Mouse (Mus musculus): ENCODE measurements around the gene Gorasp2. TPM values are rescaled to one million over a fixed set of nuclear protein-coding genes. Genes with fewer than 3 reads are reported as not detected.
A peak's percentile ranks its signal among the peaks of the same experiment; 100 is the strongest.

The Gorasp2 gene
- polyA plus RNA-seq, 1 experiment from 2014 or later, result 84.3 TPM

DNA sequence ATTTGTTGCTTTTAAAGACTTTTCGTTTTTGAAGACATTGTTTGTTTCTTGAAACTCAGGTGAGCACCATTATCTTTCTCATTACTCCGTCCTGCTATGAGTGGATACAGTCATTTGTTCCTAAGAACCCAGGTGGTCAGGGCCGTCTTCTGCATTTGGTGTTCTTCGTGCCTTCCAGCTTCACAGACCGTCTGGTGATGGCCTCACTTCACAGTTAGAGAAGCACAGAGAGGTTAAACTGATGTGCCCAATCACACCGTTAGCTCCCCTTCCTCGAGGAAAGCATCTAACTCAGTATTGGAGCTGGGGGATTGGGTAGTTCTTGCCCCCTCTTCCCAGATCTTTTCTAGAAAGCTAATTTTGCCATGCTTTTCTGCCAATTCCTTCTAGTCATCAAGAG, 5.6 kb downstream of the Gorasp2 start:
- no peak for ATAC-seq
- H3K4me1 ChIP-seq, result peaks cover 54% of the 10 kb centered on the region
- no peak overlapping the region for H3K9ac ChIP-seq
- peaks cover 7% of the 10 kb centered on the region; the same call in 1 of the 2 replicates for H3K36me3 ChIP-seq
- no peak overlapping the region for H3K4me2 ChIP-seq
- H3K27ac ChIP-seq, result no peak overlapping the region
- H3K4me3 ChIP-seq, result no peak overlapping the region
- WGBS (ENCODE audit: insufficient replicate concordance), result 78% methylated on average over 7 of the region's 7 CpGs
- no peaks in the 10 kb centered on the region for H3K9me3 ChIP-seq (replicated peaks)
- no peaks in the 10 kb centered on the region for H3K27me3 ChIP-seq (replicated peaks)

DNA sequence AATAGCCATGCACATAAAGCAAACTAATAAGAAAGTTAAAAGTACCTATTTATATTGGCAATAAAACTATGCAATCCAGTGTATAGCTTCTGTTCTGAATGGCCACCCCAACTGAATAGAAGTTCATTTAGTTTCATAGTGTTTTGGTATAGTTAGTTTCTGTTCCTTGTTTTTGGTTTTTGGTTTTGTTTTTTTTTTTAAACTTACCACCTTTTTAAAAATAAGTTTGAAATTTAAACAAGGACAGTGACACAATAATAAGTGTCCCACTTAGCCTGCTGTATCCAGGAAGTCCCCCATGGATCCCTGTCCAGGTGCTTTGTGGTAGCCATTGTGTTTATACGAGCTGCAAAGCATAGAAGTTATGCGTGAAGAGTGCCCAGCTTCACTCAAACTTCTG, 7.9 kb downstream of the Gorasp2 start:
- Histone ChIP-seq H3K4me3 (no peak overlapping the region), H3K4me1 (peaks cover 32% of the 10 kb centered on the region), H3K27ac (no peak overlapping the region), H3K36me3 (peaks cover 7% of the 10 kb centered on the region; the same call in 1 of the 2 replicates), H3K9me3 (replicated peaks) (no peaks in the 10 kb centered on the region), H3K27me3 (replicated peaks) (no peaks in the 10 kb centered on the region), H3K4me2 (no peak overlapping the region), H3K9ac (no peak overlapping the region)
- ATAC-seq, result no peak
- WGBS (ENCODE audit: insufficient replicate concordance), result 87% methylated on average over 2 of the region's 2 CpGs

DNA sequence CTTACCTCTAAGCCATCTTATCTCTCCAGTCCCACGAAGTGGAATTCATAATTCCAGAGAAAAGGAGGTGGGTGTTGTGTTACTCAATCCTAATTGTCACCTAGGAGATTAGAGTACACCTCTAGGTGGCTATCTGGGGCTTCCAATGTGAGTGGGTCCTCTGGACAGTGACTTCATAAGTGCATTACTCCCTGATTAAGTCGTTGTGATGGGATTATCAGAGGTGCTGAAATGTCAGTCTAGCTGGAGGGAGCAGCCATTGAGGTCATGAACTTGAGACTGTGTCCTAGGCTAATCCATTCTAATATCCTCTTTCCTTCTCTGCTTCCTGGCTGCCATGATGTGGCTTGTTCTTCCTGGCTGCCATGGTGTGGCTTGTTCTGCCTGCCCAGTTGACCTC, 8.5 kb downstream of the Gorasp2 start:
- no peak overlapping the region for H3K27ac ChIP-seq
- H3K9me3 ChIP-seq (replicated peaks), result no peaks in the 10 kb centered on the region
- no peaks in the 10 kb centered on the region for H3K27me3 ChIP-seq (replicated peaks)
- peaks cover 7% of the 10 kb centered on the region; the same call in 1 of the 2 replicates for H3K36me3 ChIP-seq
- ATAC-seq, result no peak
- 33% methylated on average over 2 of the region's 2 CpGs for WGBS (ENCODE audit: insufficient replicate concordance)
- H3K4me2 ChIP-seq, result no peak overlapping the region
- no peak overlapping the region for H3K4me3 ChIP-seq
- peaks cover 30% of the 10 kb centered on the region for H3K4me1 ChIP-seq
- H3K9ac ChIP-seq, result no peak overlapping the region

DNA sequence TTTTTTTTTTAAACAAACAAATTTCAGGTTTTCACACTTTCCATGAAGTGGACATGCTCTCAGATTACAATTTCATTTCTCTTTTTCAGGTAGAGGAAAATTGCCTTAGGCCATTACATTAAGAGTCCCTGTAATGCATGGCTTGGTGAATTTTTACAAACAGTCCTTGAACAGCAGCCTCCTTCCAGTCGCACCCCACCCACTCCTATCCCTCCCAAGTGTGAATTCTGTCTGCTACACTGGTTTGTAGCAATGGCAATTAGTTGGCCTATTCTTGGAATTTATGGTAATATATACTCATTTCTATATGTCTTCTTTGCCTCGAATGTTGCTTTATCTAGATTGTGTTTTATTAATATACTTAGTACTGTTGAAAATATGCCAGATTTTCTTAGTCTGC, 11.1 kb downstream of the Gorasp2 start:
- no peak for ATAC-seq

DNA sequence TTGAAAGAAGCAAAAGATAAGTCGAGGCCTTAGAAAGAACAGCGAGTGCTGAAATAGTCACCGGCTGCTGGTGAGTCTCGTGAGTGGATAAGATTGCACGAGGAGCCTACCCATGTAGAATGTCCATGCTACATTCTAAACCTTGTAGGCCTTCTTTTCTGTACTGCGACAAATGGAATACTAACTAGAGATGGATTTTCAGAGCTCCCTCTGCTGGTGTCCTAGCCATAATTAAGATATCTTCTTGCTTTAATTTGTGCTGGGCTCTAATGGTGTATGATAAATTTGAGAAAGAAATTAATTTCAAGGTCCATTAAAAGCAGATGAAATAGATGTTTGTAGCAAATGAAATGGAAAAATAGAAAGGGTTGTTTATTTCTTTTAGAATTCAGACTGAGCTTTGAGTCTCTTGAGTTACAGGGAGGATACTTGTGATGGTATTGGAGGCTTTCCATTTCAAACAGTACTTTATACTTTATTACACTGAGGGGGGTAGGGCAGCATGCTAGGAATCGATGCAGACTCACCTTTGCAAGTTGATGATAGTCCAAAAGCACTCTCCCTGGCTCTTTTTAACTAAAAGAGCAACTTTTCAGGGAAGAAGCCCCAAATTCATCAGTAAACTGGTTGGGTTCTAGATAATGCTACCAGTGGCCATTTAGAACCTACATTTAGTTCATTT, 12.2 kb downstream of the Gorasp2 start:
- peaks cover 15% of the 10 kb centered on the region for H3K36me3 ChIP-seq
- 66% methylated on average over 7 of the region's 7 CpGs for WGBS (ENCODE audit: insufficient replicate concordance)
- H3K27me3 ChIP-seq (replicated peaks), result no peaks in the 10 kb centered on the region
- no peak overlapping the region for H3K4me3 ChIP-seq
- no peak overlapping the region for H3K9ac ChIP-seq
- H3K27ac ChIP-seq, result no peak overlapping the region
- no peak for ATAC-seq
- H3K4me2 ChIP-seq, result no peak overlapping the region
- peaks cover 2% of the 10 kb centered on the region for H3K4me1 ChIP-seq
- H3K9me3 ChIP-seq (replicated peaks), result no peaks in the 10 kb centered on the region

More for the DNA sequence above, 11.1 kb downstream of the Gorasp2 start:
- WGBS (ENCODE audit: insufficient replicate concordance), result 74% methylated on average over 2 of the region's 2 CpGs
- no peak overlapping the region for H3K4me3 ChIP-seq
- H3K9ac ChIP-seq, result no peak overlapping the region
- H3K9me3 ChIP-seq (replicated peaks), result no peaks in the 10 kb centered on the region
- peaks cover 12% of the 10 kb centered on the region for H3K4me1 ChIP-seq
- no peak overlapping the region for H3K4me2 ChIP-seq
- peaks cover 7% of the 10 kb centered on the region for H3K36me3 ChIP-seq
- H3K27me3 ChIP-seq (replicated peaks), result no peaks in the 10 kb centered on the region
- no peak overlapping the region for H3K27ac ChIP-seq

DNA sequence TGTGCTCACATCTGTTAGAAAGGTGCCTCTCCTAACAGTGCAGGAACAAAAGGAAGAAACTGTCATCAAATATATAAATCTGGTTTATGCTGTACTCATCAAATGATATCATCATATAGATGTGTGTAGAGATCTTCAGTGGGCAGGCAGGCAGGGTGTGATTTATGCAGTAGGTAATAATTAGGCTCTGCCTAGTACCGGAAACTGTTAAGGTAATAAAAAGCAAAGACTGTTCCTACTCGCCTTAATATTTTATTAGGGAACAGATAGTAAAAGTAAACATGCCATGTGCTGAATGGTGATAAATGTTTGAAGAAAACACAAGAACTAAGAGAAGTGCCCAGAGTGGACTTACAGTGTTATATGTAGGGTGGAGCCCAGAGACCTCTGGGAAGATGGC, 20.9 kb downstream of the Gorasp2 start:
- Histone ChIP-seq H3K4me3 (no peak overlapping the region), H3K9me3 (replicated peaks) (no peaks in the 10 kb centered on the region), H3K27ac (no peak overlapping the region), H3K9ac (no peak overlapping the region), H3K27me3 (replicated peaks) (no peaks in the 10 kb centered on the region), H3K36me3 (peaks cover 95% of the 10 kb centered on the region), H3K4me1 (no peaks in the 10 kb centered on the region), H3K4me2 (no peak overlapping the region)
- 79% methylated on average over 2 of the region's 2 CpGs for WGBS (ENCODE audit: insufficient replicate concordance)
- ATAC-seq, result no peak

DNA sequence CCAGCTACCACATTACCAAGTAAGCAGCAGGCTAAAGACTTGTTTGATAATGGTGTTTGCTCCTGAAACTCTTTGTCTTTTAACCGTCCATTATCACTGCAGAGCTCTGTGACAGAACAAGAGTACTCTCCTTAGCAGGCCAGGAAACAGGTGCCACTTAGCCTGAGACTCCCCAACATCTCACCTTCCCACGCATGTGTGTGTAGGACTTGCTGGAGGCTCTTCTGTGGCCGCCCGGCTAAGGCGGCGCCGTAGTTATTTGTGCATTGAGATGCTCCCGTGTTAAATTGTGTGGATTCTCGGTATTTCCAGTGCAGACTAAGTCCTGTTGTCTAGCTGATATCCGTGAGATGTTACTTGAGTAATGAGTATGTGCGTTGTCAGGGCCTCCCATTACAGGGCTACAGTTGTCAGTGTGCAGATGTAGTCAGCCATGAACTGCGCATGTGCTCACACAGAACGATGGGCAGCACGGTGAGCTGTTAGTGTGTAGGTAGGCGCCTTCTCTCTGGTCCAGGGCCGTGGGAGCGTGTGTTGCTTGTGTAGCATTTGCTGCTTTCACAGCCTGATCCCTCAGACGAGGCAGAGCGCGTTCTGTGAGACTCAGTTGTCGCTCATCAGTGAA, 27.2 kb downstream of the Gorasp2 start:
- H3K4me2 ChIP-seq, result no peak overlapping the region
- H3K27ac ChIP-seq, result no peak overlapping the region
- no peak overlapping the region for H3K4me3 ChIP-seq
- H3K27me3 ChIP-seq (replicated peaks), result no peaks in the 10 kb centered on the region
- no peaks in the 10 kb centered on the region for H3K4me1 ChIP-seq
- no peaks in the 10 kb centered on the region for H3K9me3 ChIP-seq (replicated peaks)
- 89% methylated on average over 21 of the region's 21 CpGs for WGBS (ENCODE audit: insufficient replicate concordance)
- no peak overlapping the region for H3K9ac ChIP-seq
- ATAC-seq, result no peak
- peaks cover 100% of the 10 kb centered on the region for H3K36me3 ChIP-seq

DNA sequence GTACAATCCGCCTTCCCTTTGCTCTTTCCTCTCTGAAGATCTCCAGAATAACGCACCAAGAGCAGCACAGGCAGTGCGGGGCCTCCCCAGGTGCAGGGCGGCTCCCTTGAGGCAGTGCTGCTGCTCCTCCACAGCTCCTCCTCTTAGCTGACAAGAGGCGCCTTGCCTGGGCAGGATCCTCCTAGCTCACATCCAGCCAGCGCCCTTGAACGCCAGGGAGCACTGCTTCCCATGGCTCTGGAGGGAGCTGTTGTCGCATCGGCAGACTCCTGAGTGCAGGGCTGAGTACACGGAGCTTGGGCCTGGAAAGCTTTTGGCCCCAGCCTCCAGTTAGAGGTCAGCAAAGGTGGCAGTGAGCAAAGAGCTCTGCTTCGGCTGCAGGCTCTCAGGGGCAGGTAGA, 28.8 kb downstream of the Gorasp2 start:
- H3K4me3 ChIP-seq, result no peak overlapping the region
- 87% methylated on average over 11 of the region's 11 CpGs for WGBS (ENCODE audit: insufficient replicate concordance)
- no peaks in the 10 kb centered on the region for H3K4me1 ChIP-seq
- H3K27ac ChIP-seq, result no peak overlapping the region
- H3K9ac ChIP-seq, result no peak overlapping the region
- ATAC-seq, result peak; percentile 30; the same call in 1 of the 2 replicates
- no peaks in the 10 kb centered on the region for H3K9me3 ChIP-seq (replicated peaks)
- H3K27me3 ChIP-seq (replicated peaks), result no peaks in the 10 kb centered on the region
- H3K4me2 ChIP-seq, result no peak overlapping the region
- H3K36me3 ChIP-seq, result peaks cover 84% of the 10 kb centered on the region

DNA sequence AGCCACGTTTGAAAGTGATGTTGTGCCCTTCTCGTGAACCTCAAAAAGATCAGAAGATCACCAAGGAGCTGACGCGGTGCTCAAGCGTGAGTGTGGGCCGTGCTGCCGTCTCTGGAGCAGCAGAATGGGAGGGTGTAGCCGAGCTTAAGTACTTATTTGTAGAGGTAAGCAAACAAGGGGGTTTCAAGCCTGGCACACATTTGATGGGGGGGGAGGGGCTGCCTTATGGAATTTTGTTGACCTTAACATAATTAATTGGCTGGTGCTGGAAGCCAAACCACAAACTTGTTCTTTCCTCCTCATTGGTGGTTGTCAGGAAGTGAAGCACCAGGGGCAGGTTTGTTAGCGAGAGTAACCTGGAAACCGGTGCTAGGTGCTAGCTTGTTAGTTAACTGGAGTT, 34.3 kb downstream of the Gorasp2 start:
- no peaks in the 10 kb centered on the region for H3K9me3 ChIP-seq (replicated peaks)
- H3K27ac ChIP-seq, result no peak overlapping the region
- H3K36me3 ChIP-seq, result peaks cover 33% of the 10 kb centered on the region
- no peaks in the 10 kb centered on the region for H3K27me3 ChIP-seq (replicated peaks)
- ATAC-seq, result no peak
- no peak overlapping the region for H3K4me2 ChIP-seq
- 75% methylated on average over 10 of the region's 10 CpGs for WGBS (ENCODE audit: insufficient replicate concordance)
- H3K9ac ChIP-seq, result no peak overlapping the region
- no peak overlapping the region for H3K4me3 ChIP-seq
- H3K4me1 ChIP-seq, result no peaks in the 10 kb centered on the region

DNA sequence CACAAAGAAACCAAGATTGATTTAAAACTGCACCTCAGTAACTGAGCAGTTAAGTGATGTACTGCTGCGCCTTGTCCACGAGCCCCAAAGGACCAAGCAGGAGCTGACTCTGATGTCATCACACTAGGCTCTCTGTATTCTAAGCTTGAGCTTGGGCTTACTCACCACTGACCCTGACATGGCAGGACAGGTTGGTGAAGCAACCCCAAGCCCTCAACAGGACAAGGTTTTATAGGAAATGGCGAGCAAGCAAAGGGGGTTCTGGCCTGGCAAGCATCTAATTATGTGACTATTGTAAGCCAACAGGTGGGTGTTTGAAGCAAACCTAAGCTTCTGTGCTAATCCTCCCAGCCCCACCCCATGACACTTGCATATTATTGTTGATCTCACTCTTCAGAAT, 39.5 kb downstream of the Gorasp2 start:
- ATAC-seq, result no peak
- Histone ChIP-seq H3K27ac (no peak overlapping the region), H3K4me2 (no peak overlapping the region), H3K27me3 (replicated peaks) (no peaks in the 10 kb centered on the region), H3K4me1 (peaks cover 15% of the 10 kb centered on the region), H3K9me3 (replicated peaks) (no peaks in the 10 kb centered on the region), H3K36me3 (0 out of 2 replicates have a peak, but pooled peaks cover 3% of the 10 kb centered on the region), H3K4me3 (no peak overlapping the region), H3K9ac (no peak overlapping the region)
- WGBS (ENCODE audit: insufficient replicate concordance), result 83% methylated on average over 3 of the region's 3 CpGs

DNA sequence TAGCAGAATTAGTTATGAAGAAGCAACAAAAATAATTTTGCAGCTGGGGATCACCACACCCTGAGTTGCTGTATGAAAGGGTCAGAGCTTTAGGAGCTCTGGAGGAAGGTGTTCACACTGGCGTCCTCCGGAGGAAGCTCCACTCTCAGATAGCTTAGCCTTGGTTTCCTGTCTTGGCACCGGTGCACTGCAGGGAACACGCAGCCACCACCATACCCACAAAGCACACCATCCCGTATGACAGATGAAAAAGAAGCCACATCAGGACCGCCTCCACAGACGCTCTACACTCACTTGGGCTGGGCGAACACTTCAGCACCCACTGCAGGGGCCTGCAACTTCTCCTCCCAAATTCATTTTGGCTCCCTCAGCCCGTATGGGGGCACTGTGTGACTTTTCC, 40.2 kb downstream of the Gorasp2 start:
- H3K4me2 ChIP-seq, result no peak overlapping the region
- H3K9me3 ChIP-seq (replicated peaks), result no peaks in the 10 kb centered on the region
- no peak overlapping the region for H3K27ac ChIP-seq
- H3K9ac ChIP-seq, result no peak overlapping the region
- ATAC-seq, result no peak
- no peaks in the 10 kb centered on the region for H3K36me3 ChIP-seq
- 28% methylated on average over 9 of the region's 9 CpGs for WGBS (ENCODE audit: insufficient replicate concordance)
- H3K27me3 ChIP-seq (replicated peaks), result no peaks in the 10 kb centered on the region
- H3K4me3 ChIP-seq, result no peak overlapping the region
- H3K4me1 ChIP-seq, result peaks cover 15% of the 10 kb centered on the region

DNA sequence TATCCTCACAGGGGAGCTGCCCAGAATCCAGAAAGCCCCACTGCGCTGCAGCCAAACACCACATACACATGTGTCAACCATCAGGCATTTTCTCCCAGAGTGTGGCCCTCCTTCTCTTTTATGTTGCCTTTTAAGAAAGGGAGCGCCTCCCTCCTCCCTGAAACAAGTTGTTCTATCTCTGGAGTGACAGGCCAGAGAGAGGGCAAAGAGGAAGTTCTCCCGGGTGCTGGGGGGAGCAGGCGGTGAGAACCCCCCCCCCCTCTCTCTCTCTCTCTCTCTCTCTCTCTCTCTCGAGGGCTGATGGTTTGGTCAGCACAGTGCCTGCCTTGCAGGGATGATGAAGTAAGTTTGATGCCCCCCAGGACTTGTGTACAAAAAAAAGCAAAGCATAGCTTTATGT, 41.0 kb downstream of the Gorasp2 start:
- Histone ChIP-seq H3K4me3 (no peak overlapping the region), H3K9ac (no peak overlapping the region), H3K4me1 (peaks cover 15% of the 10 kb centered on the region), H3K9me3 (replicated peaks) (no peaks in the 10 kb centered on the region), H3K36me3 (no peaks in the 10 kb centered on the region), H3K4me2 (no peak overlapping the region), H3K27ac (no peak overlapping the region), H3K27me3 (replicated peaks) (no peaks in the 10 kb centered on the region)
- ATAC-seq, result no peak
- WGBS (ENCODE audit: insufficient replicate concordance), result 16% methylated on average over 5 of the region's 5 CpGs
